Mouse (Mus musculus) kidney, embryonic 16.5 days (tissue): ENCODE data around the gene Mt3. TPM values are rescaled to one million over a fixed set of nuclear protein-coding genes. Genes with fewer than 3 reads are reported as not detected.

Experiments used
- ATAC-seq: fragments of 200-750 bp; cut with Nextera tagmentation; 2 replicates; pipeline ENCODE4 v1.8.0; 2017; ENCODE audit warnings: moderate TSS enrichment; ENCODE audit not compliant: low FRiP score, low TSS enrichment
- H3K27ac ChIP-seq: fragments of 300-500 bp; sonication (generic); 2 replicates; pipeline ENCODE4 v1.5.1; 2014; ENCODE audit warnings: low read length
- H3K27me3 ChIP-seq: fragments of 300-500 bp; sonication (generic); 2 replicates; pipeline ENCODE4 v1.6.1; 2014; ENCODE audit warnings: low read length, control low read depth, mixed read lengths; ENCODE audit not compliant: insufficient read depth
- H3K36me3 ChIP-seq: fragments of 300-500 bp; sonication (generic); 2 replicates; pipeline ENCODE4 v1.6.1; 2014; ENCODE audit warnings: low read length, control low read depth, mixed read lengths; ENCODE audit not compliant: insufficient read depth
- H3K4me1 ChIP-seq: fragments of 300-500 bp; sonication (generic); 2 replicates; pipeline ENCODE4 v1.6.1; 2014; ENCODE audit warnings: low read length, control low read depth, mixed read lengths; ENCODE audit not compliant: insufficient read depth
- H3K4me2 ChIP-seq: fragments of 300-500 bp; sonication (generic); replicated peaks from 2 replicates; pipeline ENCODE4 v1.6.1; 2014; ENCODE audit warnings: low read depth, low read length
- H3K4me3 ChIP-seq: fragments of 300-500 bp; sonication (generic); 2 replicates; pipeline ENCODE4 v1.5.1; 2014; ENCODE audit warnings: mild to moderate bottlenecking, low read length
- H3K9ac ChIP-seq: fragments of 300-500 bp; sonication (generic); replicated peaks from 2 replicates; pipeline ENCODE4 v1.6.1; 2014; ENCODE audit warnings: low read length
- H3K9me3 ChIP-seq: fragments of 300-500 bp; sonication (generic); 2 replicates; pipeline ENCODE4 v1.6.1; 2016; ENCODE audit warnings: low read length, control low read depth
- WGBS: fragments of 180-500 bp; shearing (Covaris S2); extraction: QIAGEN DNeasy Blood & Tissue Kit; methylation state at CpG from one replicate; pipeline ENCODE4 v1.1.7; 2014; 5-methylcytosine and 5-hydroxymethylcytosine counted together
- polyA plus RNA-seq: library from polyadenylated mRNA; unstranded; fragments of >200 nt; fragmentation: Nextera tagmentation; extraction: Ambion mirVana; gene quantifications from 2 replicates; pipeline ENCODE4 v1.2.1, GENCODE M21; 2015

Gene Mt3
- polyA plus RNA-seq, 1 experiment from 2014 or later, result 1.6 TPM

GRCm38 (mm10) chr8:94194591-94195223 is 42.3 kb downstream of the Mt3 start:
- WGBS, result 85% methylated on average over 7 of the region's 7 CpGs

GRCm38 (mm10) chr8:94199202-94199869 is 46.9 kb downstream of the Mt3 start:
- Histone ChIP-seq H3K27me3 (no peaks in the 10 kb centered on the region), H3K4me1 (no peaks in the 10 kb centered on the region; the same call in 1 of the 2 replicates), H3K27ac (no peak overlapping the region), H3K9me3 (no peaks in the 10 kb centered on the region), H3K4me3 (no peak overlapping the region), H3K9ac (no peak overlapping the region), H3K4me2 (peak overlapping the region; percentile 27), H3K36me3 (no peaks in the 10 kb centered on the region)
- peak; percentile 70 for ATAC-seq
- 44% methylated on average over 10 of the region's 10 CpGs for WGBS

More at GRCm38 (mm10) chr8:94194591-94195223, 42.3 kb downstream of the Mt3 start:
- Histone ChIP-seq H3K4me1 (peaks cover 10% of the 10 kb centered on the region; the same call in 1 of the 2 replicates), H3K27me3 (no peaks in the 10 kb centered on the region), H3K27ac (no peak overlapping the region), H3K4me3 (no peak overlapping the region), H3K9ac (no peak overlapping the region), H3K9me3 (no peaks in the 10 kb centered on the region), H3K36me3 (no peaks in the 10 kb centered on the region), H3K4me2 (no peak overlapping the region)
- no peak for ATAC-seq

Other genes with a start within 250 kb of the Mt3 start
- 37.5 and 45.5 TPM in 2 replicates for gene Amfr, start 139.8 kb upstream of the Mt3 start, polyA plus RNA-seq
- gene Nudt21, start 115.6 kb upstream of the Mt3 start, polyA plus RNA-seq, result 112 and 115 TPM in 2 replicates
- gene Ogfod1, start 115.4 kb upstream of the Mt3 start, polyA plus RNA-seq, result 11.3 and 12.7 TPM in 2 replicates
- 13.5 and 15.6 TPM in 2 replicates for gene Bbs2, start 53.7 kb upstream of the Mt3 start, polyA plus RNA-seq
- gene Mt4, start 15.4 kb upstream of the Mt3 start, polyA plus RNA-seq, result not detected in 2 replicates
- gene Mt2, start 20.1 kb downstream of the Mt3 start, polyA plus RNA-seq, result 143 and 167 TPM in 2 replicates
- 543 and 568 TPM in 2 replicates for gene Mt1, start 26.5 kb downstream of the Mt3 start, polyA plus RNA-seq
- gene Nup93, start 62.0 kb downstream of the Mt3 start, polyA plus RNA-seq, result 92.3 and 94.2 TPM in 2 replicates
- gene Slc12a3, start 176.6 kb downstream of the Mt3 start, polyA plus RNA-seq, result 14.5 and 16.6 TPM in 2 replicates
- gene Herpud1, start 233.8 kb downstream of the Mt3 start, polyA plus RNA-seq, result 82.9 and 87.9 TPM in 2 replicates